Mouse (Mus musculus) urinary bladder, adult 2 months (tissue): ENCODE measurements around the gene Gm9774. TPM values are rescaled to one million over a fixed set of nuclear protein-coding genes. Genes with fewer than 3 reads are reported as not detected.

Experiments
- DNase-seq: peaks from one replicate; pipeline ENCODE4 v3.0.0; 2022; ENCODE audit warnings: low spot score
- polyA plus RNA-seq: library from polyadenylated mRNA; depleted of rRNA; stranded (reverse); fragments of >200 nt; gene quantifications from 2 replicates; pipeline ENCODE4 v1.2.3, GENCODE M21; 2012; rRNA removed

Gene Gm9774
- 9.5 and 10.7 TPM in 2 replicates for polyA plus RNA-seq

DNA sequence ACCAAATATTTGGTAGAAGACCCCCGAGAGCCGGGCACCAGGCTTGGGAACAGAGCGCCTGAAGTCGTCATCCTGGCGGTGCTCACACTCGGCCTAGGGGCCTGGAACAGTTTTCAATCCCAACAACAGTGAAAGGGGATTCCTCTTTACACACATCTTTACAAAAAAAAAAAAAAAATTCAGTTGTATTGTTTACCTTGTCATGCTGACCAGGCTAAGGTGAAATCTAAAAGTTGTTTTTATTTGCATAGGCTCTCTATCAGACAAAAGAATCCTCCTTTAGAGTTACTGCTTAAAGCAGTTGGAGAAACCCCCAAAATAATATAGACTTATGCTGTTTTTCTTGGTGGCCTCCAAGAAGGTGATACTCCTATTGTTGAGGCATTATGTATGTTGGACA is at the start of gene Gm9774:
Gene Gm9774 (minus strand): TSS at position 101 of the 400 bp plus-strand sequence.
- no peak for DNase-seq

- DNase-seq: no peak
These were observed 40.9 kb upstream of the Gm9774 start for GRCm38 (mm10) chr3:92470111-92470510.

DNA sequence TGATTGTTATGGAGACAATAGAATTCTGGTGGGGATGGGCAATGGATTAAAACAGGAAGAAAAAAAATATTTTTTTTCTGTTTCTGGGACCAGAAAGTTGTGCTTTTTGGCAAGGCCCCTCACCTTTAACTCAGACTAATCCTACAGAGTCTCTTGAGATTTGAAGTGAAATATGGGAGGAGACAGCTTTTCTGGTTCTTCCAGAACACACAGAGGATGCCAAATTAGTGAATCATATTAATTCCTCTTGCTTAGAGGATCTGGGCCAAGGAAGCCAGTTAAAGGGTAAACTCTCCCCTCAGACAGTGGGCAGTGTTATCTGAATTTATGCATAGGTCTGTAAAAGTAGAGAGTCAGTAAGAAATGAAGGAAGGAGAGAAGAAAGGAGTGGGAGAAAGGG is 38.2 kb upstream of the Gm9774 start:
- no peak for DNase-seq

DNA sequence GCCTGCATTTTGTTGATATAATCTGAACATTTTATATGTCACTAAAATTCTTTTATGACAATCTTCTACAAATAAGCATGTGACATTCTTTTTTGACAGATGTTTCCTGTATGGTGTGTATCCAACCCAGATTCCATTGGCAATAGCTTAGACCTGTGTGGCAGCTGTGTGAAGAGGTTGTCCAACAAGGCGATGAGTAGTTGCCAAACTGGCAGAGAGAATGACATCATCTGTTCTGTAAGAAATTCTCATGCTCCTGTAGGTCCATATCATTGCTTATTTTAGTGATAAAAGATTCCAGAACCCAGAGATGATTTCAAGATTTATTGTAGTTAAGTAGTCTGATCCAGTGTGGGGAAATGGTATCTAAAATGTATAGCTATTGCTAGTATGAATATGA is 37.4 kb upstream of the Gm9774 start:
- no peak for DNase-seq

- DNase-seq: no peak
These were observed 29.4 kb upstream of the Gm9774 start, which contains the start of gene Sprr3 for GRCm38 (mm10) chr3:92458620-92459019. Gene Sprr3 (minus strand): TSS chr3:92458720.

- DNase-seq: no peak
These were observed 25.9 kb upstream of the Gm9774 start for GRCm38 (mm10) chr3:92455151-92455550.

DNA sequence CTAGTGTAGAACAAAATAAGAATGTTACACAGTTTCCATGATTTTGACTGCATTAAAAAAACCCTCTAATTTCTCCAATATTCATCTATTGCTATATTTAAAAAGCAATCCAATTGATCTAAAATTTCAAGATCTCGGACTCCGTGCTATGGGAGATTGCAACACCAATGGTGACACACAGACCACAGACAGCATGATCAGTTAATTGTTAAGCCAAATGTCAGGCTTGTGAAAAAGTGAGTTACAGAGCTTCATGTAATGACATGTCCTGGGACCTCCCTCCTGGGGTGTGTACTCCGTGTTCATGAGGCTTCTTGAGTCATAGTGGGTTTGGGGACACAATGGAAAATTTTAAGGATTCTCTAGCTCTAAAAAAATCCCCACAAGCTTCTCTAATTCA is 11.0 kb upstream of the Gm9774 start:
- no peak for DNase-seq

DNA sequence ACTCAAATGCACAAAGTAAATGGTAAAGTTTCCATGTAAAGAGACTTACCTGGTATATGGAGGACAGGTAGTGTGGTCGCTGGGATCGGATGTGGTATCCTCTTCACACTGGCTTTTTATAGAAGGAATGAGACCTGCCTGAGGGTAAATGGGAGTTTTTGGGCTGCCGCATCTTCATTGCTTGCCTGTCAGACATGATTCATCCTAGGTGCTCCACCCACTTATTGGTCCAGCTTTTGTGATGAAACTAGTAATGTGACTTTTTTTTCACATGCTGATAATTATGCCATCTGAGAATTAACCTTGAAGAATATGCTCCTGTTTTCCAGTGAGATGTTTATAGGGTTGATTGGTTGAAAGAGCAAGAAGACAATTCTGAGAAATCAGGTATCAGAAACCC is 9.5 kb upstream of the Gm9774 start, which contains the start of gene Sprr1b:
Gene Sprr1b (minus strand): TSS at position 101 of the 400 bp plus-strand sequence.
- no peak for DNase-seq

DNA sequence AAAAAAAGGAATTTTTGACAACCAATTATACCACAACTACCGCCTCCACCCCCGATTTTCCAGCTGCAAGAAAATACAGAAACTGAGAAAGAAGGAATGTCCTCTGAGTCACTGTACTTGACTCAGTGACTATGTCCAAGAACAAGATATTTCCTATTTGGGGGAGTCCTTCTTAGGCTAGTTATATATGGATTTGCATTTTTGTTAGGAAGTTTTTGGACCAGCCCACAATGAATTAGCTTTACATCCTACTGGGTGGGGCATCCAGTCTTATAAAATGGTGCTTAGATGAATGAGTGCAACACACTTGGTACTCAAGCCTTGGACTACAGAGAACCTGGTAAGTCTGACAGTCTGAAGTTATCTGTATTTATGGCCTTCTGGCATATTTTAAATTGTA is 3.1 kb upstream of the Gm9774 start, which contains the start of gene Sprr2k:
Gene Sprr2k (plus strand): TSS at position 301 of the 400 bp plus-strand sequence.
- DNase-seq: no peak

GRCm38 (mm10) chr3:92417782-92418181 is 11.4 kb downstream of the Gm9774 start, which contains the start of gene Sprr2j-ps:
Gene Sprr2j-ps (plus strand): TSS chr3:92418082.
- DNase-seq: no peak

GRCm38 (mm10) chr3:92407691-92408090 is 21.5 kb downstream of the Gm9774 start, which contains the start of gene Sprr2i:
Gene Sprr2i (plus strand): TSS chr3:92407991.
- DNase-seq: no peak

DNA sequence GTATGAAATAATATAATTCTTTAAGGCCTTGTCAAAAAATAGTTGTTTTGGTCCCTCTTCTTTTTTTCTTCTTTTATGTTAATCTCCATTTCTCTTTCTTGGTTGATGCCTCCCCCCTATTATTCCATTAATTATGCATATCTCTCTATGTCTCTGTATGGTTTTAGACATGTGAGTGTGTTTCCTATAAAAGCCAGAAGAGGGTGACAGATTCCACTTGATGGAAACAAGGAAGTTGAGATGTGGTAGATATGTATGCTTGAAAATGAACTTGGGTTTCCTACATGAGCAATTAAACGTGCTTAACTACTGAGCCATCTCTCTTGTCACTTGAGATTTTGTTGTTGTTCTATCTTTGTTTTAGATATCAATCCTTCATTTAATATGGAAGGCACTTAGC is 34.9 kb downstream of the Gm9774 start:
- DNase-seq: no peak

GRCm38 (mm10) chr3:92385385-92385784 is 43.8 kb downstream of the Gm9774 start, which contains the start of gene Sprr2h:
Gene Sprr2h (plus strand): TSS chr3:92385685.
- no peak for DNase-seq

Other genes starting within 250 kb of the Gm9774 start
- 200 and 292 TPM in 2 replicates for gene Sprr2a1, start 213.6 kb downstream of the Gm9774 start, polyA plus RNA-seq
- 14,912 and 26,019 TPM in 2 replicates for gene Sprr2a2, start 213.5 kb downstream of the Gm9774 start, polyA plus RNA-seq
- gene Sprr2a3, start 144.0 kb downstream of the Gm9774 start, polyA plus RNA-seq: 820 and 1,217 TPM in 2 replicates
- gene Sprr2b, start 112.8 kb downstream of the Gm9774 start, polyA plus RNA-seq: 0.19 TPM in 1 of 2 replicates, not detected in the other
- gene Sprr2d, start 90.3 kb downstream of the Gm9774 start, polyA plus RNA-seq: not detected in 2 replicates
- not detected in 2 replicates for gene Sprr2e, start 77.3 kb downstream of the Gm9774 start, polyA plus RNA-seq
- gene Sprr2f, start 64.2 kb downstream of the Gm9774 start, polyA plus RNA-seq: 2.6 and 2.8 TPM in 2 replicates
- gene Sprr2h, start 43.7 kb downstream of the Gm9774 start, polyA plus RNA-seq: not detected in 2 replicates
- gene Sprr2i, start 21.4 kb downstream of the Gm9774 start, polyA plus RNA-seq: not detected in 2 replicates
- not detected in 2 replicates for gene Sprr2j-ps, start 11.3 kb downstream of the Gm9774 start, polyA plus RNA-seq
- not detected in 2 replicates for gene Sprr2k, start 3.2 kb upstream of the Gm9774 start, polyA plus RNA-seq
- not detected in 2 replicates for gene Sprr1b, start 9.4 kb upstream of the Gm9774 start, polyA plus RNA-seq
- 0.17 and 0.18 TPM in 2 replicates for gene Sprr3, start 29.3 kb upstream of the Gm9774 start, polyA plus RNA-seq
- 1,821 and 2,005 TPM in 2 replicates for gene Sprr1a, start 56.5 kb upstream of the Gm9774 start, polyA plus RNA-seq
- gene Sprr4, start 71.1 kb upstream of the Gm9774 start, polyA plus RNA-seq: not detected in 2 replicates
- gene 2310046K23Rik, start 105.1 kb upstream of the Gm9774 start, polyA plus RNA-seq: not detected in 2 replicates
- 233 and 291 TPM in 2 replicates for gene Ivl, start 144.3 kb upstream of the Gm9774 start, polyA plus RNA-seq
- gene Smcp, start 159.6 kb upstream of the Gm9774 start, polyA plus RNA-seq: 0.18 TPM in 1 of 2 replicates, not detected in the other
- gene 2210017I01Rik, start 178.1 kb upstream of the Gm9774 start, polyA plus RNA-seq: not detected in 2 replicates
- 1.2 and 1.3 TPM in 2 replicates for gene Lce6a, start 192.2 kb upstream of the Gm9774 start, polyA plus RNA-seq
- gene Lce1a1, start 218.9 kb upstream of the Gm9774 start, polyA plus RNA-seq: not detected in 2 replicates
- not detected in 2 replicates for gene Lce1b, start 227.5 kb upstream of the Gm9774 start, polyA plus RNA-seq
- gene Lce1a2, start 240.9 kb upstream of the Gm9774 start, polyA plus RNA-seq: not detected in 2 replicates
- 0.15 and 0.33 TPM in 2 replicates for gene Lce1c, start 249.8 kb upstream of the Gm9774 start, polyA plus RNA-seq